Mouse (Mus musculus): ENCODE data around the gene Ppp1r9a.

DNA sequence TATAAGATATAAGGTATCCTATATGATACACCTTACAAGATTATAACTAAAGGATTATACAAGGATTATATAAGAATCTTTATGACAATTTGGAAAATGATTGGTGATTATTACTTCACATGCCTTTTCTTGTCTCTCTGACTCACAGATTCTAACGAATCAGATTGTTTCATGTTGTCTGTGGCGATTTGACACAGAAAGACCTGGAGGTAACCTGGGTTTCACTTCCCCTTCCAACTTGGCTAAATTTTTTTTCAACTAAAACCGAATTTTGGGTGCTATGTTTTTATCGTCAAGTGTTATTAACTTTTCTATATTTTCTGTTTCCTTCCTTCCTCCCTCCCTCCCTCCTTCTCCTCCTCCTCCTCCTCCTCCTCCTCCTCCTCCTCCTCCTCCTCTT lies 64.5 kb downstream of the Ppp1r9a start:
- no peak for TF ChIP-seq POLR2A (IDR thresholded peaks at IDR 0.05; ENCODE audit: borderline replicate concordance, extremely low read depth, insufficient read depth, insufficient read length, poor library complexity, severe bottlenecking)
- TF ChIP-seq CTCF (IDR thresholded peaks at IDR 0.05; ENCODE audit: borderline replicate concordance, extremely low read depth, insufficient read depth, insufficient read length), result no peak
